Mouse (Mus musculus): ENCODE measurements at regions not wholly inside any gene's neighbourhood (a gene's known extent, or its start where the extent isn't known, plus 50 kb on each side); places are given as distances from the start of the nearest gene placed in this dataset.

DNA sequence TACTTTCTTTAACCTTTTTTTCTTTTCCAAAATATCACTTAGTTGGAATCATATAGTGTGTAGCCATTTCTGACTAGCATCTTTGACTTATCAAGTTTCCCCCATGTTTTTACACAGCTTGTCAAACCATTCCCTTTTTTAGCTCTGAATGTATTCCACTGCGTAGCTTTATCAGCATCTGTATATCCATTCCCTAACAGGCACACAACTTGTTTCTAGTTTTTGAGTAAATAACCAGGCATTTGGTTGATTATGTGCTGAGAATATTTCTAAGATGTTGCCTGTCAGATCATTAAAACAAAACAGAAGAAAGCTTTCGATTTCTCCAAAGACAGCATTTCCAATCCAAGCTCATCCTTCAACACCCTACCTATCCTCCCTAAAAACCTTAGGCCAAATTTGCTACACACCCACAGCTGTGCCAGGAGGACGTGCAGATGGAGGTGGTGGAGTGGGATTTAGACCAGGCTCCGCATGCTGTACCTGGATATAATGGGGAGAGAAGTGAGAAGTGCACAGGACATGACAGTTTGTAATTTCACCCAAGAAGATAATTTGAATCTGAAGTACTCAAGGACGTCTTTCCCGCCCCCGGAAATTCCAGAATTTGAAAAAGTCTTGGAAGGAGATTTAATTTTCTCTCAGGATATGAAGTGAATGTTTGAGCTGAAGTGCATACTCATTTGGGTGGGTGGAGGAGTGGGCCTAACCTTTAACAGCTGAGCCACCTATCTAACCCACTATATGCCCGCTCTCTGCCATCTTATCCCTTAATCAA, 54.8 kb upstream of the Rgs4 start:
- no peak for TF ChIP-seq CTCF (IDR thresholded peaks at IDR 0.05; ENCODE audit: extremely low read depth, insufficient read depth, low read length)
- TF ChIP-seq POLR2A (IDR thresholded peaks at IDR 0.05; ENCODE audit: extremely low read depth, insufficient read depth, low read length) = no peak

Data from cortical plate, adult 2 months (tissue).